Mouse (Mus musculus) heart, embryonic 11.5 days (tissue): ENCODE measurements around the gene Enox1. TPM values are rescaled to one million over a fixed set of nuclear protein-coding genes. Genes with fewer than 3 reads are reported as not detected.

Source experiments
- ATAC-seq: fragments of 200-750 bp; cut with Nextera tagmentation; replicated peaks from 2 replicates; pipeline ENCODE4 v1.8.0; 2017; ENCODE audit warnings: moderate library complexity; ENCODE audit not compliant: insufficient number of reproducible peaks, low FRiP score, low TSS enrichment
- H3K27ac ChIP-seq: fragments of 300-500 bp; sonication (generic); 2 replicates; pipeline ENCODE4 v1.5.1; 2014; ENCODE audit warnings: mild to moderate bottlenecking, low read depth, low read length
- H3K27me3 ChIP-seq: fragments of 300-500 bp; sonication (generic); 2 replicates; pipeline ENCODE4 v1.6.1; 2014; ENCODE audit warnings: mild to moderate bottlenecking, low read length, mixed read lengths; ENCODE audit not compliant: control insufficient read depth, insufficient read depth
- H3K36me3 ChIP-seq: fragments of 300-500 bp; sonication (generic); 2 replicates; pipeline ENCODE4 v1.6.1; 2014; ENCODE audit warnings: mild to moderate bottlenecking, low read length, moderate library complexity, mixed read lengths; ENCODE audit not compliant: control insufficient read depth, insufficient read depth
- H3K4me1 ChIP-seq: fragments of 300-500 bp; sonication (generic); 2 replicates; pipeline ENCODE4 v1.6.1; 2014; ENCODE audit warnings: low read length; ENCODE audit not compliant: control insufficient read depth, insufficient read depth
- H3K4me2 ChIP-seq: fragments of 300-500 bp; sonication (generic); 2 replicates; pipeline ENCODE4 v1.6.1; 2014; ENCODE audit warnings: mild to moderate bottlenecking, moderate library complexity
- H3K4me3 ChIP-seq: fragments of 300-500 bp; sonication (generic); 2 replicates; pipeline ENCODE4 v1.5.1; 2014; ENCODE audit warnings: low read depth, low read length
- H3K9ac ChIP-seq: fragments of 300-500 bp; sonication (generic); 2 replicates; pipeline ENCODE4 v1.6.1; 2014; ENCODE audit warnings: mild to moderate bottlenecking, low read depth, low read length, moderate library complexity
- H3K9me3 ChIP-seq: fragments of 300-500 bp; sonication (generic); replicated peaks from 2 replicates; pipeline ENCODE4 v1.6.1; 2016; ENCODE audit warnings: low read length; ENCODE audit not compliant: control insufficient read depth
- WGBS: fragments of 180-500 bp; shearing (Covaris S2); extraction: QIAGEN DNeasy Blood & Tissue Kit; methylation state at CpG from one replicate; pipeline ENCODE4 v1.1.7; 2014; ENCODE audit not compliant: insufficient replicate concordance; 5-methylcytosine and 5-hydroxymethylcytosine counted together
- polyA plus RNA-seq: library from polyadenylated mRNA; unstranded; fragments of >200 nt; fragmentation: Nextera tagmentation; extraction: Ambion mirVana; gene quantifications from 2 replicates; pipeline ENCODE4 v1.2.1, GENCODE M21; 2014

The Enox1 gene
- polyA plus RNA-seq, 1 experiment from 2014 or later, result 2.3 TPM

GRCm38 (mm10) chr14:77511137-77511870 lies 354.7 kb downstream of the Enox1 start:
- H3K4me1 ChIP-seq, result 0 out of 2 replicates have a peak, but pooled peaks cover 3% of the 10 kb centered on the region
- WGBS, result 74% methylated on average over 7 of the region's 7 CpGs
- H3K4me3 ChIP-seq, result no peak overlapping the region
- no peak overlapping the region for H3K27ac ChIP-seq
- H3K27me3 ChIP-seq, result no peaks in the 10 kb centered on the region
- no peak for ATAC-seq
- H3K9me3 ChIP-seq, result no peaks in the 10 kb centered on the region; the same call in 1 of the 2 replicates
- no peak overlapping the region for H3K4me2 ChIP-seq
- H3K9ac ChIP-seq, result no peak overlapping the region
- no peaks in the 10 kb centered on the region for H3K36me3 ChIP-seq

GRCm38 (mm10) chr14:77518017-77518416 lies 361.5 kb downstream of the Enox1 start:
- no peaks in the 10 kb centered on the region for H3K4me1 ChIP-seq
- H3K9me3 ChIP-seq, result no peaks in the 10 kb centered on the region; the same call in 1 of the 2 replicates
- H3K9ac ChIP-seq, result no peak overlapping the region
- no peak overlapping the region for H3K4me2 ChIP-seq
- ATAC-seq, result no peak
- H3K27ac ChIP-seq, result no peak overlapping the region
- 74% methylated on average over 4 of the region's 4 CpGs for WGBS
- H3K4me3 ChIP-seq, result no peak overlapping the region
- no peaks in the 10 kb centered on the region for H3K27me3 ChIP-seq
- no peaks in the 10 kb centered on the region for H3K36me3 ChIP-seq

GRCm38 (mm10) chr14:77518941-77519695 lies 362.6 kb downstream of the Enox1 start:
- ATAC-seq, result no peak
- 63% methylated on average over 7 of the region's 7 CpGs for WGBS
- H3K9ac ChIP-seq, result no peak overlapping the region

GRCm38 (mm10) chr14:77519701-77520100 lies 363.1 kb downstream of the Enox1 start:
- Histone ChIP-seq H3K4me2 (no peak overlapping the region), H3K36me3 (no peaks in the 10 kb centered on the region), H3K27me3 (no peaks in the 10 kb centered on the region), H3K9me3 (no peaks in the 10 kb centered on the region), H3K4me1 (no peaks in the 10 kb centered on the region), H3K27ac (no peak overlapping the region), H3K9ac (no peak overlapping the region), H3K4me3 (no peak overlapping the region)
- 80% methylated on average over 1 of the region's 1 CpGs for WGBS
- ATAC-seq, result no peak

More at GRCm38 (mm10) chr14:77518941-77519695, 362.6 kb downstream of the Enox1 start:
- H3K9me3 ChIP-seq, result no peaks in the 10 kb centered on the region
- H3K36me3 ChIP-seq, result no peaks in the 10 kb centered on the region
- no peak overlapping the region for H3K4me3 ChIP-seq
- no peaks in the 10 kb centered on the region for H3K4me1 ChIP-seq
- no peaks in the 10 kb centered on the region for H3K27me3 ChIP-seq
- no peak overlapping the region for H3K27ac ChIP-seq
- no peak overlapping the region for H3K4me2 ChIP-seq

GRCm38 (mm10) chr14:77524303-77524702 lies 367.7 kb downstream of the Enox1 start:
- 69% methylated on average over 4 of the region's 4 CpGs for WGBS

GRCm38 (mm10) chr14:77526262-77526661 lies 369.7 kb downstream of the Enox1 start:
- Histone ChIP-seq H3K4me3 (no peak overlapping the region), H3K27ac (no peak overlapping the region), H3K4me2 (no peak overlapping the region), H3K27me3 (no peaks in the 10 kb centered on the region), H3K4me1 (0 out of 2 replicates have a peak, but pooled peaks cover 5% of the 10 kb centered on the region), H3K36me3 (no peaks in the 10 kb centered on the region), H3K9me3 (no peaks in the 10 kb centered on the region), H3K9ac (no peak overlapping the region)
- 93% methylated on average over 1 of the region's 1 CpGs for WGBS
- ATAC-seq, result no peak

More at GRCm38 (mm10) chr14:77524303-77524702, 367.7 kb downstream of the Enox1 start:
- Histone ChIP-seq H3K4me2 (no peak overlapping the region), H3K4me1 (no peaks in the 10 kb centered on the region), H3K9me3 (no peaks in the 10 kb centered on the region), H3K9ac (no peak overlapping the region), H3K27ac (no peak overlapping the region), H3K36me3 (no peaks in the 10 kb centered on the region), H3K27me3 (no peaks in the 10 kb centered on the region), H3K4me3 (no peak overlapping the region)
- no peak for ATAC-seq

- no peak for ATAC-seq
- Histone ChIP-seq H3K36me3 (no peaks in the 10 kb centered on the region), H3K27me3 (no peaks in the 10 kb centered on the region), H3K4me2 (no peak overlapping the region), H3K9ac (no peak overlapping the region), H3K4me3 (no peak overlapping the region), H3K4me1 (0 out of 2 replicates have a peak, but pooled peaks cover 5% of the 10 kb centered on the region), H3K27ac (no peak overlapping the region), H3K9me3 (no peaks in the 10 kb centered on the region)
- WGBS, result 87% methylated on average over 9 of the region's 9 CpGs
These were observed 372.6 kb downstream of the Enox1 start for GRCm38 (mm10) chr14:77529201-77529600.

- no peaks in the 10 kb centered on the region for H3K9me3 ChIP-seq
These were observed 373.1 kb downstream of the Enox1 start for GRCm38 (mm10) chr14:77529621-77530020.

More at GRCm38 (mm10) chr14:77529621-77530020, 373.1 kb downstream of the Enox1 start:
- WGBS, result 78% methylated on average over 5 of the region's 5 CpGs
- 0 out of 2 replicates have a peak, but pooled peaks cover 5% of the 10 kb centered on the region for H3K4me1 ChIP-seq
- ATAC-seq, result no peak
- no peak overlapping the region for H3K4me3 ChIP-seq
- no peaks in the 10 kb centered on the region for H3K36me3 ChIP-seq
- no peak overlapping the region for H3K27ac ChIP-seq
- no peak overlapping the region for H3K9ac ChIP-seq
- no peaks in the 10 kb centered on the region for H3K27me3 ChIP-seq
- H3K4me2 ChIP-seq, result no peak overlapping the region
